Mouse (Mus musculus): ENCODE measurements around the gene A430078G23Rik.

Gene A430078G23Rik

GRCm38 (mm10) chr8:3414639-3415190, 61.5 kb downstream of the A430078G23Rik start:
- DNase-seq: no peak

GRCm38 (mm10) chr8:3415259-3415658, 62.0 kb downstream of the A430078G23Rik start:
- DNase-seq: no peak

GRCm38 (mm10) chr8:3415661-3416060, 62.4 kb downstream of the A430078G23Rik start:
- no peak for DNase-seq

- DNase-seq: no peak
Observed at GRCm38 (mm10) chr8:3416846-3417245, 63.6 kb downstream of the A430078G23Rik start.

GRCm38 (mm10) chr8:3417455-3417854, 64.2 kb downstream of the A430078G23Rik start:
- no peak for DNase-seq

- no peak for DNase-seq
Observed at GRCm38 (mm10) chr8:3418101-3418500, 64.9 kb downstream of the A430078G23Rik start.

GRCm38 (mm10) chr8:3420105-3420706, 67.0 kb downstream of the A430078G23Rik start:
- DNase-seq: no peak

GRCm38 (mm10) chr8:3421507-3421906, 68.3 kb downstream of the A430078G23Rik start:
- DNase-seq: no peak

GRCm38 (mm10) chr8:3425217-3425616, 72.0 kb downstream of the A430078G23Rik start:
- DNase-seq: no peak

GRCm38 (mm10) chr8:3426211-3426610, 73.0 kb downstream of the A430078G23Rik start:
- DNase-seq: no peak

GRCm38 (mm10) chr8:3428426-3428825, 75.2 kb downstream of the A430078G23Rik start:
- no peak for DNase-seq

- DNase-seq: no peak
Observed at GRCm38 (mm10) chr8:3429966-3430365, 76.8 kb downstream of the A430078G23Rik start.

- no peak for DNase-seq
Observed at GRCm38 (mm10) chr8:3431113-3431512, 77.9 kb downstream of the A430078G23Rik start.

GRCm38 (mm10) chr8:3436492-3436891, 83.3 kb downstream of the A430078G23Rik start:
- no peak for DNase-seq

- DNase-seq: peak in 1 of 2 experiments; percentile 13
Observed at GRCm38 (mm10) chr8:3439510-3439909, 86.3 kb downstream of the A430078G23Rik start.
